Mouse (Mus musculus) lung, embryonic 14.5 days (tissue): ENCODE data around the gene Dok1. TPM values are rescaled to one million over a fixed set of nuclear protein-coding genes. Genes with fewer than 3 reads are reported as not detected.

Experiments
- ATAC-seq: fragments of 200-750 bp; cut with Nextera tagmentation; 2 replicates; pipeline ENCODE4 v1.8.0; 2017; ENCODE audit warnings: mild to moderate bottlenecking, moderate TSS enrichment, moderate library complexity; ENCODE audit not compliant: insufficient read depth
- DNase-seq: peaks from one replicate; pipeline ENCODE4 v3.0.0-alpha.2; 2015
- H3K27ac ChIP-seq: fragments of 300-500 bp; sonication (generic); 2 replicates; pipeline ENCODE4 v1.5.1; 2014; ENCODE audit warnings: low read depth, mild to moderate bottlenecking, moderate library complexity
- H3K27me3 ChIP-seq: fragments of 300-500 bp; sonication (generic); 2 replicates; pipeline ENCODE4 v1.6.1; 2014; ENCODE audit warnings: low read length, control low read depth; ENCODE audit not compliant: insufficient read depth
- H3K36me3 ChIP-seq: fragments of 300-500 bp; sonication (generic); 2 replicates; pipeline ENCODE4 v1.6.1; 2014; ENCODE audit warnings: control low read depth; ENCODE audit not compliant: insufficient read depth
- H3K4me1 ChIP-seq: fragments of 300-500 bp; sonication (generic); 2 replicates; pipeline ENCODE4 v1.6.1; 2014; ENCODE audit warnings: antibody characterized with exemption, control low read depth; ENCODE audit not compliant: insufficient read depth
- H3K4me2 ChIP-seq: fragments of 300-500 bp; sonication (generic); 2 replicates; pipeline ENCODE4 v1.6.1; 2014; ENCODE audit warnings: mild to moderate bottlenecking
- H3K4me3 ChIP-seq: fragments of 300-500 bp; sonication (generic); 2 replicates; pipeline ENCODE4 v1.5.1; 2014; ENCODE audit warnings: low read depth, low read length
- H3K9ac ChIP-seq: fragments of 300-500 bp; sonication (generic); 2 replicates; pipeline ENCODE4 v1.6.1; 2014
- H3K9me3 ChIP-seq: fragments of 300-500 bp; sonication (generic); 2 replicates; pipeline ENCODE4 v1.6.1; 2016; ENCODE audit warnings: low read depth, low read length, control low read depth
- CTCF ChIP-seq: IDR thresholded peaks from 2 replicates; pipeline ENCODE4 v1.5.1; 2016; ENCODE audit warnings: antibody characterized with exemption, low read depth
- WGBS: fragments of 180-500 bp; shearing (Covaris S2); extraction: QIAGEN DNeasy Blood & Tissue Kit; methylation state at CpG from one replicate; pipeline ENCODE4 v1.1.7; 2014; 5-methylcytosine and 5-hydroxymethylcytosine counted together
- microRNA-seq: library from miRNA; unstranded; fragments of <30 nt; microRNA quantifications from one replicate; pipeline ENCODE4, GENCODE M21; 2016; ENCODE audit warnings: borderline number of aligned reads
- polyA plus RNA-seq: library from polyadenylated mRNA; unstranded; fragments of >200 nt; fragmentation: Nextera tagmentation; extraction: Ambion mirVana; gene quantifications from 2 replicates; pipeline ENCODE4 v1.2.1, GENCODE M21; 2014

The Dok1 gene
- polyA plus RNA-seq, 1 experiment from 2014 or later = 12.0 TPM

DNA sequence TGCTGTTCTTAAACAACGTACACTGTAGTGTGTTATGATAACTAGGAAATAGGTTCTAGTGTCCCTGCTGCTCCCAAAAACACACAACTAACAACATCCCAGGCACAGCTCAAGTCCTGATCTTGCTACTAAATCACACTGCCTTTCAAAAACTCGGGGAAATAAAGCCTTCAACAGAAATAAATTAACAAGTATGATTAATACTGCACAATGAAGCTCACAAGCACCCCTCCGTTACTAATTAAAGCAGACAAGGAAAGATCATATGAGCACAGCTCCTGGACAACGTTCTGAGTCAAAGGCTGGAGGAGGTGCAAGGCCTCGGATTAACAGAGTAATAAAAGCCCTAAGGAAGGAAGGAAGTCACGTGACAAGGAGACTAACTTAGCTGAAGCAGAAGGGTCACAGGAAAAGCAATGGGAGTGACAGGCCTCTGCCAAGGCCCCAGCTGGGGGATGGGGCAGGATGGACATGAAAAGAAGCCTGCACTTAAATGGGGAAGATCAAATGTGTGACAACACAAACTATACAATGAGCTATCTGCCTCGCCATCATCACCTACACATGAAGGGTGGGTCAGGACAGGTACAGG, 35.7 kb downstream of the Dok1 start:
- ATAC-seq (no peak), DNase-seq (peak; percentile 65)
- Histone ChIP-seq H3K4me1 (peaks cover 5% of the 10 kb centered on the region; the same call in 1 of the 2 replicates), H3K9ac (peak overlapping the region; percentile 26; the same call in 1 of the 2 replicates), H3K36me3 (no peaks in the 10 kb centered on the region), H3K9me3 (no peaks in the 10 kb centered on the region), H3K4me2 (peak overlapping the region; percentile 50; the same call in 1 of the 2 replicates), H3K27ac (peak overlapping the region; percentile 70), H3K27me3 (no peaks in the 10 kb centered on the region), H3K4me3 (no peak overlapping the region)
- WGBS = 45% methylated on average over 7 of the region's 7 CpGs
- no peak for TF ChIP-seq CTCF

DNA sequence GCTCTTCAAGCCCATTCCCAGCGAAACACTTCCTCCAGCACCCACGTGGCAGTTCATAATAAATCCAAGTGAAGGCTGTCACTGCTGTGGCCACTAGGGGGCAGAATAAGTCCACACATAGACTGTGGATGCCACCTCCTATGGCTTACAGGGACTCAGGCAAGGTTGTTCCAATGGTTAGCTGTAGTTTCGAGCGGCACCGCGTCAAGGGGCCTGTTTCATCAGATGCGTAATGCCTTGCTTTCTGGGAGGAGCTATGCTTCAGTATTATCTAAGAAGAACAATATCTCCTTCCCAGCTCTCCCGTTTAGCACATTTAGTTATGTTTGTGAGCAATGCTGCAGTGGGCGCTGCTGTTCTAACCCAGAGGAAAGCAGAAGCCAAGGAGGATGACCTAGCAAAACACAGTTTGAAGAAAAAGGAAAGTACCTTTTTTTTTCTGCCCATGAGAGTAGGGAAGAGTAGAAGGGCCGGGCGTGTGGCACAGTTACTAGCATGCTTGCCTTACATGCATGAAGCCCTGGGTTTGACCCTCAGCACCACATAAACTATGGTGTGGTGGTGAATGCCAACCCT, 36.4 kb downstream of the Dok1 start:
- TF ChIP-seq CTCF = peak; percentile 99
- Histone ChIP-seq H3K36me3 (no peaks in the 10 kb centered on the region), H3K4me1 (peaks cover 5% of the 10 kb centered on the region; the same call in 1 of the 2 replicates), H3K27me3 (no peaks in the 10 kb centered on the region), H3K4me3 (peak overlapping the region; percentile 6; the same call in 1 of the 2 replicates), H3K4me2 (peak overlapping the region; percentile 50), H3K27ac (peak overlapping the region; percentile 70), H3K9me3 (no peaks in the 10 kb centered on the region), H3K9ac (peak overlapping the region; percentile 26; the same call in 1 of the 2 replicates)
- WGBS = 8% methylated on average over 11 of the region's 11 CpGs
- peak; percentile 98 for DNase-seq
- peak; percentile 96 for ATAC-seq

DNA sequence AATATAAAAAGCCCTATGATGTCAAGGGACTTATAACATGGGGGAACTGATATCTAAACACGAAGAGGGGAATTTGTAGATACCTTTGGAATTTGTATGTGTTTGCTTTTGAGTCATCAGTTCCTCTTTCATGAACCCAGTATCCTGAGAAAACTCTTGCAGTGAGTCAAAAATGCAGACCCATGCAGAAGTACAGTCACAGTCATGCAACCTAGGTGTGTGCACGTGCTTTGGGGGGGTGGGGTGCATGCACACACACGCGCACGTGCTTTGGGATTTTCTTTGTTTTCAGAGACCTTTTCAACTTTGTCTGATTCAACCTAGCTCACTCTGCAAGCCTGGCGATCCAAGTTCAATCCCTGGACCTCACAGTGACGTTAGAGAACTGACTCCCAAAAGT, 38.9 kb downstream of the Dok1 start:
- WGBS = 71% methylated on average over 7 of the region's 7 CpGs
- no peak for TF ChIP-seq CTCF
- DNase-seq (no peak), ATAC-seq (no peak)
- no peaks in the 10 kb centered on the region for H3K9me3 ChIP-seq
- no peaks in the 10 kb centered on the region for H3K36me3 ChIP-seq
- no peak overlapping the region for H3K4me2 ChIP-seq
- H3K27me3 ChIP-seq = no peaks in the 10 kb centered on the region
- H3K4me1 ChIP-seq = peaks cover 5% of the 10 kb centered on the region; the same call in 1 of the 2 replicates
- H3K4me3 ChIP-seq = no peak overlapping the region
- H3K9ac ChIP-seq = no peak overlapping the region
- no peak overlapping the region for H3K27ac ChIP-seq

DNA sequence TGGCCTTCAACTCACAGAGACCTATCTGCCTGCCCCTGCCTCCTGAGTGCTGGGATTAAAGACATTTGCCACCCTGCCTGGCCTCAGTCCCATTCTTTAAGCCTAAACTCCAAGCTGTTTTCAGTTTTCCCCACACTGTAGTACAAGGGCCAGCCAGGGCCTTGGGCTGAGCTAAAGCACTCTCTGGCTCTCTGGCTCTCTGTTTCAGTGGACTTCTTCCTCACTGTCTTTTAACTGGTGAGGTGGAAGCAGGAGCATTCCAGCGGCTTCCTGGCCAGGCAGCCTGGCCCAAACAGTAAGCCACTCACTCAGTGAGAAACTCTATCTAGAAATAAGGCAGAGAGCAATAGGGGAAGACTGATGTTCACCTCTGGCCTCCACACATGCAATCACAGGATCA, 39.6 kb downstream of the Dok1 start:
- Histone ChIP-seq H3K4me2 (no peak overlapping the region), H3K9ac (no peak overlapping the region), H3K4me1 (peaks cover 5% of the 10 kb centered on the region; the same call in 1 of the 2 replicates), H3K36me3 (no peaks in the 10 kb centered on the region), H3K9me3 (no peaks in the 10 kb centered on the region), H3K4me3 (no peak overlapping the region), H3K27ac (no peak overlapping the region), H3K27me3 (no peaks in the 10 kb centered on the region)
- no peak for TF ChIP-seq CTCF
- ATAC-seq (no peak), DNase-seq (no peak)
- 39% methylated on average over 1 of the region's 1 CpGs for WGBS

DNA sequence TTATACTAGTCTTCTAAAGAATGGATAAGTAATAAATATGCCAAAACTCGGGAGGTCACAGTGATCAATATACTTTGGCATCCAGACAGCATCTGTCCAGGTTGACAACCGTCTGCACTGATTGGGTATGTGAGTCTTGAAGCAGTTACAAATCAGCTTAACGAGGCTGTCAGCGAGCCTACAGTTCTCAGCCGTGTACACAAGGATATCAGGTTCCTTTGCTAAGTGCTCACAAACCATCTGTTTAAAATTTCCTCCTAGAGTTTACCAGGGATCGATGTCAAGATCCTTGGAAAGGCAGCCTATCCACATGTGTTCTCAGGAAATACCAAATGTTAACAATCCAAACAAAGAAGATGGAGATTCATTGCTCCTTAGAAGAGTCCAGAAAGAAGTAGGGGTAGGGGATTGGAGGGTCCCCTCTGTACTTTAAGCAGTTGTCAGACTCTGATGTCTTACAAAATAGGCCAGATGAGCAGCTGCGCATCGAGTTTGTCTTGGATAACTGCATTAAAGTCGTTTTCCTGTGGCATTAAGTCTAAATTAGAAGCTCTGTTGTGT, 45.8 kb downstream of the Dok1 start:
- WGBS = 15% methylated on average over 9 of the region's 9 CpGs
- Histone ChIP-seq H3K36me3 (no peaks in the 10 kb centered on the region), H3K4me3 (no peak overlapping the region), H3K27me3 (no peaks in the 10 kb centered on the region), H3K9ac (no peak overlapping the region), H3K27ac (no peak overlapping the region), H3K4me1 (no peaks in the 10 kb centered on the region), H3K4me2 (no peak overlapping the region), H3K9me3 (no peaks in the 10 kb centered on the region)
- TF ChIP-seq CTCF = no peak
- no peak for ATAC-seq
- DNase-seq = no peak

Small RNA genes lying within 50 kb of the gene (microRNA-seq; reads per million reads assigned to microRNA genes)
- not detected for gene Mir7040

Other genes starting within 250 kb of the Dok1 start
- gene Sema4f, start 93.7 kb downstream of the Dok1 start, polyA plus RNA-seq = 8.5 and 10.0 TPM in 2 replicates
- gene M1ap, start 86.6 kb downstream of the Dok1 start, polyA plus RNA-seq = 1.1 TPM in 2 replicates
- 19.5 and 19.8 TPM in 2 replicates for gene Loxl3, start 702 bp upstream of the Dok1 start, polyA plus RNA-seq
- gene Aup1, start 21.1 kb upstream of the Dok1 start, polyA plus RNA-seq = 134 and 144 TPM in 2 replicates
- 44.0 and 45.0 TPM in 2 replicates for gene Htra2, start 21.8 kb upstream of the Dok1 start, polyA plus RNA-seq
- gene Dqx1, start 24.4 kb upstream of the Dok1 start, polyA plus RNA-seq = 0.62 and 1.3 TPM in 2 replicates
- gene Tlx2, start 36.8 kb upstream of the Dok1 start, polyA plus RNA-seq = 0.25 and 0.95 TPM in 2 replicates
- gene Pcgf1, start 44.4 kb upstream of the Dok1 start, polyA plus RNA-seq = 28.5 and 29.9 TPM in 2 replicates
- 0.84 and 0.89 TPM in 2 replicates for gene Lbx2, start 52.9 kb upstream of the Dok1 start, polyA plus RNA-seq
- 2.6 and 3.0 TPM in 2 replicates for gene Ccdc142, start 68.1 kb upstream of the Dok1 start, polyA plus RNA-seq
- gene Gm42688, start 68.1 kb upstream of the Dok1 start, polyA plus RNA-seq = 2.3 and 2.9 TPM in 2 replicates
- gene Mrpl53, start 75.6 kb upstream of the Dok1 start, polyA plus RNA-seq = 134 TPM in 2 replicates
- 53.7 and 66.6 TPM in 2 replicates for gene Mogs, start 82.0 kb upstream of the Dok1 start, polyA plus RNA-seq
- 86.0 and 91.5 TPM in 2 replicates for gene Wbp1, start 88.1 kb upstream of the Dok1 start, polyA plus RNA-seq
- gene Ino80b, start 92.0 kb upstream of the Dok1 start, polyA plus RNA-seq = 12.7 and 13.3 TPM in 2 replicates
- gene Rtkn, start 102.0 kb upstream of the Dok1 start, polyA plus RNA-seq = 22.7 and 26.7 TPM in 2 replicates
- 5.6 and 8.5 TPM in 2 replicates for gene Wdr54, start 122.9 kb upstream of the Dok1 start, polyA plus RNA-seq
- gene 1700003E16Rik, start 122.9 kb upstream of the Dok1 start, polyA plus RNA-seq = 0.96 and 1.3 TPM in 2 replicates
- gene Dctn1, start 132.4 kb upstream of the Dok1 start, polyA plus RNA-seq = 91.6 and 94.1 TPM in 2 replicates
- 0.61 and 0.64 TPM in 2 replicates for gene Slc4a5, start 186.4 kb upstream of the Dok1 start, polyA plus RNA-seq